Mouse (Mus musculus): ENCODE measurements around the gene Kcna2. TPM values are rescaled to one million over a fixed set of nuclear protein-coding genes. Genes with fewer than 3 reads are reported as not detected.

The Kcna2 gene
- total RNA-seq, 2 experiments from 2014 or later = 79.9 to 97.7 TPM

DNA sequence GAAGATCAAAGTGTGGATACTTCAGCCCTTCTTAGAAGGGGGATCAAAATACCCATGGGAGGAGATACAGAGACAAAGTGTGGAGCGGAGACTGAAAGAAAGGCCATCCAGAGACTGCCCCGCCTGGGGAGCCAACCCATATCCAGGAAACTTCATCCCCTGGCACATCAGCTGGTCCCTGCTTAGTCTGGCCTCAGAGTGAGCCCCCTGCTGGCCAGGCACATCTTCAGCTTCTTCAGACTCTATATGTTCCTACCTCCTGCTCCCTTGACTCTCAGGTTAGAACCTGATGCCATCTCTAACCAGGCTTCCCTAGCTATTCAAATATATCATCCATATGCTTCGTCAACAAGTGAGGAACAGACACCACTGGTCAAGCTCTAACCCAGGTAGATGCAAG, 48.1 kb downstream of the Kcna2 start:
- DNase-seq (ENCODE audit: extremely low spot score in 1 of 2, low spot score in 1 of 2) = peak in 1 of 2 experiments; percentile 44

- no peak for DNase-seq (ENCODE audit: extremely low spot score in 1 of 2, low spot score in 1 of 2)
Observed at GRCm38 (mm10) chr3:107150469-107150868, 49.5 kb downstream of the Kcna2 start.

GRCm38 (mm10) chr3:107150872-107151540, 50.1 kb downstream of the Kcna2 start:
- DNase-seq (ENCODE audit: extremely low spot score in 1 of 2, low spot score in 1 of 2) = peak in 1 of 2 experiments; percentile 35

DNA sequence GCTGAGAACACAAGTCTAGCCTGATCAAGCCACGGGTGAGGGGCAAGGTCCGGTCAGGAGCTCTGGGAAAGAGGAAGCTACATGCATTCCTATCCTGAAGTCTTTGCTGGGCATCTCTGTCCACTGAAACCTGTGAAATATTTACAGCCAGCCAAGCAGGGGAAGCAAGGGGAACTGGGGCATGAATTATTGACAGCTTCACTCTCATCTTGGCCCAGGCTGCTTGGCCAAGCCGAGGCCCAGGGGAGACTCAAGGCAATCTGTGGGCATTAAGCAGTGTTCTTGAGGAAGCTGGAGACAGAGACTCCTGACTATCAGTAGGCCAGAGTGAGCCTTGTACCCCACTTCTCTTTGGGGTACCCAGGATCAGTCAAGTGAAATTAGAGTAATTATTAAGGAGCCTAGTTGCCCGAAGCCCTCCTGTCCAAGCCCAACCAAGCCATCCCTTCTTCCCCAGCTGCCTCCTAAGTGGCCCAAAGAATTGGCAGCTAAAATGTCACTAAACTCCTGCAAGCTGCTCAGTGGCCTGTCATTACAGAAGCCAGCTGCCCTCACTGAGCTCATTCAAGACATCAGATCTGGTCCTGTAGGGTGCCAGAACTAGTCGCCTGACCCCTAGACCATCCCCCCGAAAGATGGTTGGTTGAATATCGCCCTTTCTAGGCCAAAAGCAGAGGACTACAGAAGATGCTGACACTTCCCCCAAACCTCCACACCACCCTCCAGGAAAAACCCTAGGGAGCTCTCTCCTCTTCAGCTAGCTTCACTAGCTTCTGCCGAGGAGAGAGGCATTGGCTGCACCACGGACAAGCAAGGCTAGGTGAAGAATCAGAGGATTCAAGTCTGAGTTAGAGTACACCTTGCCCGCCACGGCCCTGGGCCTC, 53.1 kb downstream of the Kcna2 start:
- no peak for DNase-seq (ENCODE audit: extremely low spot score in 1 of 2, low spot score in 1 of 2)

- DNase-seq (ENCODE audit: extremely low spot score in 1 of 2, low spot score in 1 of 2) = no peak
Observed at GRCm38 (mm10) chr3:107158856-107159255, 57.9 kb downstream of the Kcna2 start.

GRCm38 (mm10) chr3:107159418-107159817, 58.5 kb downstream of the Kcna2 start:
- peak in 1 of 2 experiments; percentile 39 for DNase-seq (ENCODE audit: extremely low spot score in 1 of 2, low spot score in 1 of 2)

- no peak for DNase-seq (ENCODE audit: extremely low spot score in 1 of 2, low spot score in 1 of 2)
Observed at GRCm38 (mm10) chr3:107159859-107160324, 58.9 kb downstream of the Kcna2 start.

DNA sequence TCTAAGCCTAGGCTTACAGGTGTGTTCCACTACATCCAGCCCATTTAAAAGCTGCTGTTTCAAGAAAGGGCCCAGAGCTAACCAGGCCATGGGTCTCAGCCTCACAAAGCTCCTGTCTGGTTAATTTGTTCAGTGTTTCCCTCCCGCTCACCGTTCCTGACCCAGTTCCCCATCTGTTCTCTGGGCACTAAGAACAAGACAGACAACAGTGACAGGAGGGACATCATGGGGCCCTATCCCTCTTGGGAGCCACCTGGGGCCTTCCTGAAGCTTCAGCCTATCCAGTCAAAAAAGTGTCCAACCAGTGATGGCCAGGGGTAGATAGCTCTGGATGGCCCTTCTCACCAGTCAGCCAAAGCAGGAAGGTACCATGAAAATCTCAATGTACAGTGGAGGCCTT, 61.8 kb downstream of the Kcna2 start:
- DNase-seq (ENCODE audit: extremely low spot score in 1 of 2, low spot score in 1 of 2) = no peak

Other genes with a start within 250 kb of the Kcna2 start
- 10 to 100 TPM; 20.3 to 22.1 TPM for gene Kcna3, start 65.0 kb upstream of the Kcna2 start, total RNA-seq (2021)
- not detected for gene Kcna10, start 81.9 kb downstream of the Kcna2 start, total RNA-seq (2021)
- gene Cym, start 120.6 kb downstream of the Kcna2 start, total RNA-seq (2021) = not detected
- gene A630076J17Rik, start 129.5 kb downstream of the Kcna2 start, total RNA-seq (2021) = not detected
- gene Prok1, start 138.6 kb downstream of the Kcna2 start, total RNA-seq (2021) = under 1 TPM in 1 of 2 experiments, not detected in 1; 0.07 TPM
- 10 to 100 TPM; 54.9 to 69.3 TPM for gene Lamtor5, start 177.7 kb downstream of the Kcna2 start, total RNA-seq (2021)
- 1 to 10 TPM; 1.0 to 1.9 TPM for gene Slc16a4, start 190.1 kb downstream of the Kcna2 start, total RNA-seq (2021)
- 10 to 100 TPM; 24.9 to 27.6 TPM for gene Rbm15, start 232.5 kb downstream of the Kcna2 start, total RNA-seq (2021)

All from layer of hippocampus, postnatal 25 days (tissue).